Mouse (Mus musculus): ENCODE results near the gene Gcnt2.
"Not testable (repeated sequence)": the region's sequence is repeated elsewhere in the genome, so short reads cannot be mapped to it uniquely, and the experiment has no call there.

Gene Gcnt2

DNA sequence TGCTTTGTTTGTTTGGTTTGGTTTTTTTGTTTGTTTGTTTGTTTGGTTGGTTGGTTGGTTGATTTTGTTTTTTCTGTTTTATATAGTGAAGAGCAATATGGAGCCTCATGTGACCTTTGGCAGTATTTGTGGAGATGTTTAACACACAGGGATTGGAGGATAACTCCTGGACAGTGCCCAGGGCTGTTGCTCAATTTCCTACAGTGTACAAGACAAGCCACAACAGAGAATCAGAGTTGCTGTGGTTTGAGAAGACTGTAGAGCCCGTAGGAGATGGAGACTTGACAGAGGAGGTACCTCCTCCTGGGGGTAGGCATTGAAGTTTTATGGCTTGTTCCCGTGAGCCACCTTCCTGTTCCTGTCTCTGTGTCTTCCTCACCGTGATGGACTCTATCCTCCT is 87.0 kb downstream of the Gcnt2 start:
- no peak for DNase-seq

DNA sequence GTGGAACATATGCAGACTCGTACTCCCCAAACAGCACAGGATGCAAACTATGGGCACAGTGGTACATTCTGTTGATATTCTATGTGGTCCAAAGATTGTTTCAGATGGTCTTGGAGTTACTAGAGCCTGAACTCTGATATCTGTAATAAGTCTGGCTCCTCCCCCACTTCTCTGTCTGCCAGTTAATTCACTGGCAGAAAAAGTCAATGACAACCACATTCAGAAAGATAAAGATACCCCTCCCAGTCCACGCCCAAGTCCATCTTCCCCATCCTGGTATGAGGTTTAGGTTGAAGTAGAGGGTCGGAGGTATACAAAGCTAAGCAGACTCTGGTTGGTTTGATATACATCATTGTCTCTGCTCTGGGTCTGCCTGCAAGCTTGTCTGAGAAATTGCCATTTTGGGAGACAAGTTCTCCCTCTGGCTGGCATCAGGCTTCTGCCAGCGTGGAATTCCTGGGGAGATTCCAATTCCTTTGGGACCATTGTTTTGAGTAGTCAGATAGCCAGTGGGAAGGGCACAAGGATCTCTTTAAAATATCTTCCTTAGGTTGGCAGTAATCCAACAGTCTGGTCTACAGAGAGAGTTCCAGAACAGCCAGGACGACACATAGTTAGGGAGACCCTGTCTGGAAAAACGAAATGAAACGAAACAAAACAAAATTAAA is 88.1 kb downstream of the Gcnt2 start:
- DNase-seq: no peak

DNA sequence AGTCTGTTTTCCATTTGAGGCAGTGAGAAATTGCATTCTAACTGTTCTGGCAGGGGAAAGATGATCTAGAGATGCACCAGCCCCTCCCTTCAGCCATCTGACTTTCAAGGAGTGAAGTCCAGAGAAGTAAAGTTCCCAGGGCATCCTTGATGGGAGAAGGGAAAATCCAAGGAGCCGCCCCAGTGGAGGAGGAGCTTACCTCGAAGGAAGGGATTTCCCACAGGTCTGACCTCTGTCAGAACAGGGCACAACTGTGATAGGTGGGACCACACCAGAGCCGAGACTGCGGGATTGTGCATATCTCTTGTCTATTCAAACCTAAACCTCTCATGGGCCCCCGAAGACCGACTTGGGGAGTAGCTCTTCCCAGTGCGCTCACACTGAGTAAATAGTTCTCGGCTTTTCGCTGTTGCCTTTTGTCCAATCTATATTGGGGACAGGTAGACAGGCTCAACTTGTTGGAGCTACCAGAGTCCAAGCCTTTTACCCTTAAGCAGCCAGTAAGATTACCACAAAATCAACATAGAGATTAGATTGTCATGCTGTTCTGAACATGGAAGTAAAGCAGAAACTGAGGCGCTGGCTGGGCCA is 91.9 kb downstream of the Gcnt2 start:
- DNase-seq: no peak

DNA sequence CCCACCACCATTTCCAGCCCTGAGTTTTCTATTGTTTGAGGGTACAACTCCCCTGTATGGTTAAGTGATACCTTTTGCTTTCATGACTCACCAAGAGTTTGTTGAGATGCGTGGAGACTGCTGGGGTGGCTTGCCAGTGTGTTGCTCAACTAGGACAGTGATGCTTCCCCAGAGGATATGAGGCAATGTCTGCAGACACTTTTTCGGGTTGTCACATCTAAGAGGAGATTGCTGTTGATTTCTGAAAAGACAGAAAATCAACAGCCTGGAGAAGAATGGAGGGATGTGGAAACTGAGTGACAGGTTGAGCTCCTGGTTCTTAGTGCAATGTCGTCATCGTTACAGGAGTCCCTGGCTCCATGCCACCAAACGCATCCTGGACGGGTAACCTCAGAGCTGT is 93.7 kb downstream of the Gcnt2 start:
- DNase-seq: no peak

DNA sequence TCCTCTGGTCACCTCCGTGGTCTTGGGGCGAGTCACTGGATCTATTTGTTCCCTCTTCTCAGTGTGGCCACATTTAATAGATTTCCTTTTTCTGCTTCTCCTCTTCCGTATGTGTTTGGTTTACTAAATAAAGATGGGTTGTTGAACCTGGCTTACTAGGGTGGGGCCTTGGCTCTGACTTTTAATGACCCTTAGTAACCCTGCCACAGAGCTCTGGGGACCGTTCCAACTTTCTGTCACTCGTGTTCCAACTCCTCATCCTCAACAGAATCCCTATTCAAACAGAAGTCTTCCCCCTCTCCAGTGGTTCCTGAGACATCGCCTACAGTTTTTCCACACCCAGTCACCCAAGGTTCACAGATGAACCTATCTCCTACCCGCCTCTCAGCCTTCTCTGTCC is 96.2 kb downstream of the Gcnt2 start:
- DNase-seq: no peak

GRCm38 (mm10) chr13:40967609-40968008 is 108.1 kb downstream of the Gcnt2 start:
- no peak for DNase-seq

DNA sequence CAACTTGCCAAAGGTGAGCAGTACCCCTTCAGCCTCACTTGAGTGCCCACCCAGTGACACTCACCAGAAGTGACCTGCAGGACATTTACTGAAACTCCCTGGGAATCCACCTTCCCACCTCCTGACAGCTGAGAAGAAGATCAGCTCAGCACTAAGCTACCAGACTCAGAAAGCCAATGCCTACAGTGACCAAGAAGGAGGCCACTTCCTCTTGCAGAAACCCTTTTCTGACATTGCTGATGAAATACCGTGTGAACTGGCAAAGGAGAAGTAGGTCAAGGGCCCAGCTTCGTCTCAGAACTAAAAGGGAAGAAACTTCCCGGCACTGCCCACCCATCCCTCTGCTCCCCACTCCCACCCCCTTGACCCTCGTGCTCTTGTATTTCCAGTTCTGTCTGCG is 109.0 kb downstream of the Gcnt2 start:
- no peak for DNase-seq

DNA sequence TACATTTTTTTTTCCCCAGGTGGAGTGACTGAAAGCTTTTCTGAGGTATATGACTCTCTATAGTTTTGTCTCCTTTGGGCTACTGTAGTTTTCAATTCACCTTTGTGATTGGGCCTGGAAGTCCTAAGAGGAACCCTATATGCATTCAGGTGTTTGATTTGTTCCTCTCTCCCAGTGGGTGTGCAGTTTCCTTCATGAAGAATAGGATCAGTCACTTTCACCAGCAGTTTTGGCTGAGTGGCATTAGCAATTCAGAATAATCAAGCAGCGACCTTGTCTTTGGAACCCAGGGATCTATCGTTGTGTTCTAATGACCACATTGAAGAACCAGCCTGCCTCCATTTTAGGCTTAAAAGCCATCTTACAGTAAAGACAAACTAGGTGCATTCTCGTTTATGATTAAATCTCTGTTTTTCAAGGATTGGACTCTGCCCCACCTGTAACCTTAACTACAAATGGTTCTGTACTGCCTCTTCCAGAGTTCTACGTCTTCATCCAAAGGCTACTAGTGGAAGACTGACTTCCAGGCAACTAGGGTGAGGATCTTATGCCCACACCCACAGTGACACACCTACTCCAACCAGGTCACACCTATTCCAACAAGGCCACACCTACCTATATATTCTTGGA is 110.3 kb downstream of the Gcnt2 start:
- DNase-seq: no peak

GRCm38 (mm10) chr13:40971261-40971660 is 111.7 kb downstream of the Gcnt2 start:
- no peak for DNase-seq

DNA sequence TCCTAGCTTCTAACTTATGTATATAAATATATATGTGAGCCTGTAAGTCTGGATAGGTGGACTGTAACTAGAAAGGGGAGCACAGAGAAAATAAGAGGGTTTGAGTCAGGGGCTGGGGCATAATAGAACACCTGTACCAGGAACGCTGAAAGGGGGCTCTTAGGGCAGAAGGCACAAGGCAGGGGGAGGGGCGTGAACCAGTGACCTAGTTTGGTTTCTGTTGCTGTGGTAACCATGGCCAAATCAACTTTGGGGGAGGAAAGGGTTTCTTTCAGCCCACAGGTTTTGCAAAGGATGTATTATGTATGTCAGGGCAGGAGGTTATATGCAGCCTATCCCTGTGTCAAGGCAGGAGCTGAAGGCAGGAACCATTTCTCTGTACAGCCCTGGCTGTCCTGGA is 112.3 kb downstream of the Gcnt2 start:
- peak; percentile 89 for DNase-seq

DNA sequence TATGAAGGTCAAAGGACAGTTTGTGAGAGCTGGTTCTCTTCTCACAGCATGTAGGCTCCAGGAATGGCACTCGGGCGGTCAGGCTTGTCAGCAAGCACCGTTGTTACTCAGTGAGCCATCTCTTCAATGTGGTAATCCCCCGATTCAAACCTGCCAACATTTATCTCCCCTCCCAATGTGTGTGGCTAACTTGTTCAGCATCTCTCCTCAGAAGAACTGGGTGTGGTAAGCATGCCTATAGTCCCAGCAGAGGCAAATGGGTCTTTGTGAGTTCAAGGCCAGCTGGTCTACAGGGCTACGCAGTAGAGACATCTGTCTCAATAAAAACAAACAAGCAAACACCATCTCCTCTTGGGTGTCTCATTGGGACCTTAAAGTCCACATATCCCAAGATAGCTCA is 113.4 kb downstream of the Gcnt2 start:
- DNase-seq: peak; percentile 31

- peak; percentile 83 for DNase-seq
Measured at GRCm38 (mm10) chr13:40977609-40978008, 118.1 kb downstream of the Gcnt2 start.

DNA sequence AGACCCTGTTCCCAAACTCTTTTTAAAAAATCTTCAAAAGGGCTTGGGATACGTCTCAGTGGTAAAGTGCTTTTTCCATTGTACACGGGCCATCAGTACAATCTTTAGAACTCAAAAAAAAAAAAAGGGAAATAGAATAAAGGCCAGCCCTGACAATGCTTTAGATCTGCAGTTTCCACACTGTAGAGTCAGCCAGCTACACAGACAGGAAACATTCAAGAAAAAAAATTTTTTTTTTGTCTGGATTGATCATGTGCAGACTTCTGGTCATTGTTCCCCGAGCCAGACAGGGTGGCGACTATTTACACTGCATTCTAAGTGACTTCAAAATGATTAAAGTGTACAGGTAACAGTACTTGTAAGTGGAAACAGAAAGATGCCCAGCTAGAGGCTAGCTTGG is 119.1 kb downstream of the Gcnt2 start:
- no peak for DNase-seq

- DNase-seq: no peak
Measured at GRCm38 (mm10) chr13:40979321-40979720, 119.8 kb downstream of the Gcnt2 start.

DNA sequence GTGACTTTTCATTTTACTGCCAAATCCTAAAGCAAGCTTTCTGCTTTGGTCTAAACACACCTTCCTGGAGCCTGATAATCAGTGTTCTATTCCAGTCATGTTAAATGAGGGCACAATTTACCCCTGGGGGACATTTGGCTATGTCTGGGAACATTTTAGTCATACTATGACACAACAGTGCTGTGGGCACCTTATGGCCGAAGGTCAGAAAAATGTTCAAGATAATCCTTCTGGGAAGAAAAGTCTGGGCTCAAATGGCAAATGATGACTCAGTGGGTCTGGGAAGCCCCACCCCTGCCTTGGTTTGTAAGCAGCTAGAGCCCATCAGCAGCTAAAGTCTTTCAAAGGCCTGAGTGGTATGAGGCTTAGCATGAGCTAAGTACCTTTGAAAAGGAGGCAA is 123.2 kb downstream of the Gcnt2 start:
- no peak for DNase-seq

GRCm38 (mm10) chr13:40986081-40986480 is 126.5 kb downstream of the Gcnt2 start:
- DNase-seq: no peak

GRCm38 (mm10) chr13:40987608-40988303 is 128.2 kb downstream of the Gcnt2 start:
- DNase-seq: not testable (repeated sequence)

GRCm38 (mm10) chr13:40988418-40988817 is 128.9 kb downstream of the Gcnt2 start:
- no peak for DNase-seq

DNA sequence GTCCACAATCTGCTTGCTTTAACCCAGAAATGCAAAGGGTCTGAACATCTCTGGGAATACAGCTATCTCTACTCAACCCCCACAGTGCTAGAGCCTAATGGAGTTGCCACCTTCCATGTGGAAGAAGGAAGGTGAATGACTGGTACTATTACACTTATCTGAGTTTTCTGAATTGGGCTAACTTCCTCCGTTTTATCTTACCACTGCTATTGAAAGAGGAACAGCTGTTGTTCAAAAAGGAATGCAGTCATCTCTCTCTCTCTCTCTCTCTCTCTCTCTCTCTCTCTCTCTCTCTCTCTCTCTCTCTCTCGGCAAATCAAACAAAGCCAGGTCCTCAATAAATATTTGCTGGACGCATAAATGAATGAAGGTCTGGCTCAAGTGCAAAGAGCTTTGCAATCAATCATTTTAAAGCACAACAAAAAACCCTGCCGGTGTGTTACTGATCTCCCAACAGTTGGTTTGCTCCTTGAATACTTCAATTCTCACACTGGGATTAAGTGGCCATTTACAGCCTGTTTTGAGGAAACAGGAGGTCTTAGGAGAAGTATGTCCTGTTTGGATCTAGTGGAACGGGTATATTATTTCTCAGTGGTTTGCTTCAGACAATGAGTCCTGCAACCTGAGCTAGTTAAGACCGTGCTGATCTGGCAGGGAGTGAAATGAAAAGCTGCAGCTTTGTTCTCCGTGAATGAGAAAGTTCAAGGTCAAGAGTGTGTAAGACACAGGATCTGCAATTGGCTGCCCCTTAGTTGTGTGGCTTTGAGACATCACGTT is 135.1 kb downstream of the Gcnt2 start:
- DNase-seq: no peak

DNA sequence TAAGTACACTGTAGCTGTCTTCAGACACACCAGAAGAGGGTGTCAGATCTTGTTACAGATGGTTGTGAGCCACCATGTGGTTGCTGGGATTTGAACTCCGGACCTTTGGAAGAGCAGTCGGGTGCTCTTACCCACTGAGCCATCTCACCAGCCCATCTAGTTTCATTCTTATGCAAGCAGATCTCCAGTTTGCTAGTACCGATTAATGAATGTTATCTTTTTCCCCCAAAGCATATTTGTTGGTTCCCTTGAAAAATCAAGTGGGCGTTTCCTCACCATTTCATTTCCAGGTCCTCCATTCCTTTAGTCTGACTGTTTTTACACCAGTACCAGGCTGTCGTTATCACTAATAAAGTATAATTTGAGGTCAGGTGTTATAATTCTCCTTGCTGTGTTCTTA is 139.0 kb downstream of the Gcnt2 start:
- DNase-seq: not testable (repeated sequence)

DNA sequence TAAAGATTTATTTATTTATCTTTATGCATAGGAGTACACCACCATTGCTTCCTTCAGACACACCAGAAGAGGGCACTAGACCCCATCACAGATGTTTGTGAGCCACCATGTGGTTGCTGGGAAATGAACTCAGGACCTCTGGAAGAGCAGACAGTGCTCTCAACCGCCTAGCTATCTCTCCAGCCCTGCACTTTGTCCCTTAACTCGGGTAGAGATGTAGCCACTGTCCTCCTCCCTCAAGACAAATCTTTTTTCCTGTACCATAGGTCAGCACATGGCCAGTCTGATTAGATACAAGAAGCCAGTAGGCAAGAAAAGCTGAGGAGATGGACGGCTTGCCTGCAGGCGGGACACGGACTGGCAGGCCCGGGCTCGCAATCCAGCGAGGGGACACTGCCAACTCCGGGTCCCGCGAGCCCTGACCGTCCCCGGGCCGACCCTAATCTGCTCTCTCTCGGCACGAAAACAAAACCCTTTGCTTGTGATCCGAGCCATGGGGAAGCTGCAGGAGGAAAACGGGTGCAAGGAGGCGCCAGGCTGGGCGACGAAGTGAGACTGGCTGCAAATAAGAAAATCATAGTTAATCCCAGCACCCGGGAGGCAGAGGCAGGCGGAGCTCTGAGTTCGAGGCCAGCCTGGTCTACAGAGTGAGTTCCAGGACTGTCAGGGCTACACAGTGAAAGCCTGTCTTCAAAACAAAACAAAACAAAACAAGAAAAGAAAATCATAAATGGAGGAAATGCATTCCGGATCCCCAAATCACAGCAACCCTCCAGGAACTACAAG is 140.8 kb downstream of the Gcnt2 start:
- peak; percentile 51 for DNase-seq

DNA sequence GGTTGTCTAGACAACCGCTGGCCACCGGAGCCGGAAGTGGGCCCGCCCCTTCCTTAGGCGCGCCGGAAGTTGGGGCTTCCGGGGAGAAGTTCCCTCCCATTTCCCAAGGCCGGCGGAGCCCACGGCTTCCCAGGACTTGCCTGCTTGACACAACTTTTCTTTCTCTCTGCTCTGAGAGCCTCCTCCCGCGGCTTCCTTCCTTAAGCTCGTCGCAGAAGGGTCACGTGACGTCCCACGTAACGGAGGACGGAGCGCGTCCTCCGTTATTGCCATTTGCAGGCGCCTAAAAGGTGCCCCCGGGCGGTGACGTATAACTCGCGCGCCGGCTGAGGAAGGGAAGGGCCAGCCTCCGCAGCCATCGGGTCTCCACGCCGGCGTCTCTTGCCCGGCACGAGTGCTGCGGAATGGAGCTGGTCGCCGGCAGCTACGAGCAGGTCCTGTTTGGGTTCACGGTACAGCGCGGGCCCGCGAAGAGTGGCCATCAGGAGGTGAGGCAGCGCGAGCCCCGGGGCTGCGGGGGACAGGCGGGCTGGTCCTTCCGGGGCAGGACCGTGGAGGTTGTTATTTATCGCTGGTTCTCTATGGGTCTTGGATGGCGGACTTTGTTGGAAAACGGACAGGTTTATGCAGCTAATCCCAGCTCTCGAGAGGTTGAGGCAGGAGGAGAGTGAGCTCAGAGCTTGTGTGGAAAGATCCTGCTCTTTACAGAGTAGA is 141.5 kb downstream of the Gcnt2 start, which contains the start of gene Pak1ip1:
Gene Pak1ip1 (plus strand): TSS at position 98 of the 714 bp plus-strand sequence.
- peak; percentile 95 for DNase-seq

Data from thymus, postnatal 4 days (tissue).